Mouse (Mus musculus): ENCODE results near the gene Cbl.

DNA sequence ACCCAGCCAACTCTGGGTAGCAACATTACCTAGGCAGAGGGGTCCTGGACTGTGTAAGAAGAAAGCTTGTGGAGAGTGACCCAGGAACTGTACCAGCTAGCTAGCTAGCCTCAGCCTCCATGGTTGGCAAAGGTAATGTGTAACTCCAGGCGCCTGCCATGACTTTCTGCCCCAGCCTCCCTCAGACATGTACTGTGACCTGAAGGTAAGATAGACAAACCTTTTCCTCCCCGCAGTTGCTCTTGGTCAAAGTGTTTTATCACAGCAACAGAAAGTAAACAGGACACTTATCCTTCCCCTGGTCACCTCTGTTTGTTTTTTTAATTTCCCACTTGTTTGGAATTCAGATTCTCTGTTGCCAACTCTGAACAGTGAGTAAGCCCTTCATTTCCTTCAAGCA lies 119.4 kb downstream of the Cbl start:
- TF ChIP-seq CTCF (IDR thresholded peaks at IDR 0.05; ENCODE audit: low read depth, low read length) (no peak), POLR2A (IDR thresholded peaks at IDR 0.05; ENCODE audit: extremely low read depth, insufficient read depth, low read length) (no peak)

Data from liver, adult 2 months (tissue).